Mouse (Mus musculus): ENCODE data around the gene Cyp11a1. TPM values are rescaled to one million over a fixed set of nuclear protein-coding genes. Genes with fewer than 3 reads are reported as not detected.

Cyp11a1 gene
- total and polyA plus RNA-seq, 2 experiments from 2014 or later, result 0.22 to 1.3 TPM

DNA sequence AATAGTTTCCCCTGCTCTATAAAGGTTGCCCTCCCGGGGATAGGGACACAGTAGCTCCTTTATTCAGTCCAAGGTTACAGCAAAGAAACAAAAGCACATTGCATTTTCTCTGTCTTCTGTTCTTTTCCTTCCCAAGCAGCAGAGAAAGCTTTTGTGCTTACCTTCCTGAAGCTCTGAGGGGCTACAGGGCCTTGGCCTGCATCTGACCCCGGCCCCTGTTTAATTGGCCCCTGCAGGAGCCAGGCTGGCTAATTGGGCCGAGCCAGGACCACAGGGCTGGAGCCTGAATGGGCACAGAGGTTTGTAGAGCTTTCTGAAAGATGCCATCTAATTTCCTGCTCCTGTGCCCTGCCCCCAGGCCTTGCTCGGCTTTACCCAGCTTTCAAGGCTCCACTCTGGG, 34.8 kb downstream of the Cyp11a1 start:
- WGBS, result 32% methylated on average over 4 of the region's 4 CpGs
- peaks cover 21% of the 10 kb centered on the region for H3K4me1 ChIP-seq (ENCODE audit: insufficient read depth, low read length)
- no peak overlapping the region for H3K27ac ChIP-seq (ENCODE audit: low read depth, low read length)
- no peaks in the 10 kb centered on the region for H3K36me3 ChIP-seq (ENCODE audit: insufficient read depth, low read length)
- no peak overlapping the region for H3K4me2 ChIP-seq (ENCODE audit: low read depth, low read length, poor library complexity, severe bottlenecking)
- ATAC-seq (ENCODE audit: low FRiP score) (no peak), DNase-seq (ENCODE audit: low spot score) (no peak)
- no peaks in the 10 kb centered on the region for H3K27me3 ChIP-seq (ENCODE audit: insufficient read depth, low read length)
- no peaks in the 10 kb centered on the region for H3K9me3 ChIP-seq (ENCODE audit: low read length)
- TF ChIP-seq CTCF (IDR thresholded peaks at IDR 0.05), result no peak
- H3K4me3 ChIP-seq (ENCODE audit: low read depth, low read length), result no peak overlapping the region
- H3K9ac ChIP-seq (replicated peaks; ENCODE audit: low read length, poor library complexity, severe bottlenecking), result 0 out of 2 replicates have a peak overlapping the region, but pooled peaks have one; percentile 29

DNA sequence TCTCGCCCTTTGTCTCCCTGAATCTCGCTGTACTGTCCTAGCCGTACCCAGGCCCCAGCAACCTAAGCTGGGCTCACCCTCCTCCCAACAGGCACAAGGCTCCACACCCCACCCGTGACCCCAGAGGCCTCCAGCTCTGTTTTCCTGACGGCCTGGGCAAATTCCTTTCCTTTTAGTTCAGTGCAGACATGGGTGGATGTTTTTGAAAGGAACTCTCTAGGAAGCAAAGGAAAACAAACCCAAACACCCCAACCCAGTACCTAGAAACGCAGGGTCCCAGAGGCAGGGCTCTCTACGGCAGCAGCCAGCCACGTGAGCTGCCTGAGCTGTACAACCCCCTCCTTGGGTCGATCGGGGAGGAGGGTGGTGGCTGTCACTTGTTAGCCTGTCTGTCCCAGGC, 36.2 kb downstream of the Cyp11a1 start:
- no peak overlapping the region for H3K9ac ChIP-seq (replicated peaks; ENCODE audit: low read length, poor library complexity, severe bottlenecking)

DNA sequence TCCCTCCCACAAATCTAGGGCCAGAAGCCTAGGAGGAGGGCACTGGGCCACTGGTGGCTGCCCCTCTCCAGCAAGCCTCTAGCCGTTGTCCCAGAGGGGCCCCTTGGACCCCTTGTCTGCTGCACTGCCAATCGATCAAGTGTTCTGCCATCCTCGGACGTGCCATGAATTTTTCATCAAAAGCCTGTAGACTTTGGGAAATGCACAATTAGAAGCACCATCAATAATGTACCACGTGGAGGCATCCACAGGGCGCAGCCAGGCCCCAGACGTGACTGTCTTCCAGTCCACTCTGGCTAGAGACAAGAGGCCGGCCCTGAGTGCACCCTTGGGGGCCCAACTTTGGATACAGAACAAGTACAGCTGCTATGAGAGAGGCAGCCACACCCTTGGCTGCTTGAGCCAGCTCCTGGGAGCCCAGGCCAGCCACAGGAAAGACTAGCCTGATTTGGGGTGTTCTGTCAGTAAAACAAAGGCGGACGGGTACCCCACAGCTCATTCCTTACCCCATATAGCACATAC, 37.3 kb downstream of the Cyp11a1 start:
- Histone ChIP-seq H3K4me1 (ENCODE audit: insufficient read depth, low read length) (peaks cover 22% of the 10 kb centered on the region), H3K36me3 (ENCODE audit: insufficient read depth, low read length) (no peaks in the 10 kb centered on the region), H3K27me3 (ENCODE audit: insufficient read depth, low read length) (no peaks in the 10 kb centered on the region), H3K4me3 (ENCODE audit: low read depth, low read length) (no peak overlapping the region), H3K9me3 (ENCODE audit: low read length) (no peaks in the 10 kb centered on the region), H3K4me2 (ENCODE audit: low read depth, low read length, poor library complexity, severe bottlenecking) (no peak overlapping the region), H3K9ac (replicated peaks; ENCODE audit: low read length, poor library complexity, severe bottlenecking) (no peak overlapping the region), H3K27ac (ENCODE audit: low read depth, low read length) (no peak overlapping the region)
- 58% methylated on average over 10 of the region's 10 CpGs for WGBS
- DNase-seq (ENCODE audit: low spot score) (peak; percentile 32), ATAC-seq (ENCODE audit: low FRiP score) (no peak)
- no peak for TF ChIP-seq CTCF (IDR thresholded peaks at IDR 0.05)

More for the DNA sequence above, 36.2 kb downstream of the Cyp11a1 start:
- no peak for DNase-seq (ENCODE audit: low spot score)
- no peak for TF ChIP-seq CTCF (IDR thresholded peaks at IDR 0.05)
- Histone ChIP-seq H3K4me1 (ENCODE audit: insufficient read depth, low read length) (peaks cover 21% of the 10 kb centered on the region), H3K4me2 (ENCODE audit: low read depth, low read length, poor library complexity, severe bottlenecking) (no peak overlapping the region), H3K4me3 (ENCODE audit: low read depth, low read length) (no peak overlapping the region), H3K27ac (ENCODE audit: low read depth, low read length) (no peak overlapping the region), H3K36me3 (ENCODE audit: insufficient read depth, low read length) (no peaks in the 10 kb centered on the region), H3K9me3 (ENCODE audit: low read length) (no peaks in the 10 kb centered on the region), H3K27me3 (ENCODE audit: insufficient read depth, low read length) (no peaks in the 10 kb centered on the region)
- no peak for ATAC-seq (ENCODE audit: low FRiP score)
- WGBS, result 24% methylated on average over 10 of the region's 10 CpGs

DNA sequence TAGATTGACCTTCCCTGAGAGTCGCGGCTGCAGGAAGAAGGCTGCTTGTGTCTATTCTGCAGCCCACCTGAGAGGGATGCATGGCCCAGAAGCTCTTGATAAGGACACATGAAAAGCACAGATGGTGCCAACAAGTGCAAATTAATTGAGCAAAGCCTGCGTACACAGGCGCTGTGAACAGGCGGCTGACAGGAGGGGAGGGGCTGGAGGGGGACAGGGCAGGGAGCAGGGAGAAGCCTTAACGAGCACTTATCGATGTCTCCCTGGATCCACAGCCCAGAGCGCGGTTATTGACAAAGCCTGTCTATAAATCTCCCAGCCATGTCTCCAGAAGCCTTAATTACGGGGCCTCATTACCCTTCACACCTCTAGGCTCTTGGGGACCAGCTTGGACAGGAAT, 38.6 kb downstream of the Cyp11a1 start:
- H3K27ac ChIP-seq (ENCODE audit: low read depth, low read length), result no peak overlapping the region
- WGBS, result 28% methylated on average over 10 of the region's 10 CpGs
- no peaks in the 10 kb centered on the region for H3K9me3 ChIP-seq (ENCODE audit: low read length)
- no peak for ATAC-seq (ENCODE audit: low FRiP score)
- no peaks in the 10 kb centered on the region for H3K36me3 ChIP-seq (ENCODE audit: insufficient read depth, low read length)
- no peak for TF ChIP-seq CTCF (IDR thresholded peaks at IDR 0.05)
- H3K4me2 ChIP-seq (ENCODE audit: low read depth, low read length, poor library complexity, severe bottlenecking), result no peak overlapping the region
- H3K9ac ChIP-seq (replicated peaks; ENCODE audit: low read length, poor library complexity, severe bottlenecking), result peak overlapping the region; percentile 33; the same call in 1 of the 2 replicates
- H3K4me3 ChIP-seq (ENCODE audit: low read depth, low read length), result no peak overlapping the region
- no peaks in the 10 kb centered on the region for H3K27me3 ChIP-seq (ENCODE audit: insufficient read depth, low read length)
- H3K4me1 ChIP-seq (ENCODE audit: insufficient read depth, low read length), result peaks cover 25% of the 10 kb centered on the region
- DNase-seq (ENCODE audit: low spot score), result peak; percentile 60

DNA sequence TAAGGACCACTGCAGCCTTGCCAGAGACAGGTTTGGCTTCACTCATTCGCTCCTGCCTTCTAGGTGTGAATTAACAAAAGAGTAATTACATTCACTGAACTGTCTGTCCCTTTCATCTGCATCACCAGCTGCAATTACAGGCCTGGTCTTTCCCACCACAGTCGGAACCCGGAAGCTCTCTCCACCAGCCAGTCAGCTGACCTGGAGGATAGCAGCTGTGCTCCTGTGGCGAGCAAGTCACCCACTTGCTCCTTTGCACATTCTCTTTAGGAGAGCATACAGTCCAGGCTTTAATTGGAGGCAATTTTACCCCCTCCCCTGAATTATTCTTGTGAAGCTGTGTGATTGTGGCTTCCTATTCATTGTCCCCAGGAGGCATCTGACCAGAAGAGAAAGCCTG, 39.4 kb downstream of the Cyp11a1 start:
- no peak overlapping the region for H3K4me2 ChIP-seq (ENCODE audit: low read depth, low read length, poor library complexity, severe bottlenecking)
- no peak for ATAC-seq (ENCODE audit: low FRiP score)
- WGBS, result 29% methylated on average over 4 of the region's 4 CpGs
- H3K4me3 ChIP-seq (ENCODE audit: low read depth, low read length), result no peak overlapping the region
- DNase-seq (ENCODE audit: low spot score), result peak; percentile 22
- H3K9me3 ChIP-seq (ENCODE audit: low read length), result no peaks in the 10 kb centered on the region
- 0 out of 2 replicates have a peak overlapping the region, but pooled peaks have one; percentile 8 for H3K9ac ChIP-seq (replicated peaks; ENCODE audit: low read length, poor library complexity, severe bottlenecking)
- peaks cover 27% of the 10 kb centered on the region for H3K4me1 ChIP-seq (ENCODE audit: insufficient read depth, low read length)
- H3K27ac ChIP-seq (ENCODE audit: low read depth, low read length), result no peak overlapping the region
- H3K36me3 ChIP-seq (ENCODE audit: insufficient read depth, low read length), result no peaks in the 10 kb centered on the region
- no peak for TF ChIP-seq CTCF (IDR thresholded peaks at IDR 0.05)
- H3K27me3 ChIP-seq (ENCODE audit: insufficient read depth, low read length), result no peaks in the 10 kb centered on the region

DNA sequence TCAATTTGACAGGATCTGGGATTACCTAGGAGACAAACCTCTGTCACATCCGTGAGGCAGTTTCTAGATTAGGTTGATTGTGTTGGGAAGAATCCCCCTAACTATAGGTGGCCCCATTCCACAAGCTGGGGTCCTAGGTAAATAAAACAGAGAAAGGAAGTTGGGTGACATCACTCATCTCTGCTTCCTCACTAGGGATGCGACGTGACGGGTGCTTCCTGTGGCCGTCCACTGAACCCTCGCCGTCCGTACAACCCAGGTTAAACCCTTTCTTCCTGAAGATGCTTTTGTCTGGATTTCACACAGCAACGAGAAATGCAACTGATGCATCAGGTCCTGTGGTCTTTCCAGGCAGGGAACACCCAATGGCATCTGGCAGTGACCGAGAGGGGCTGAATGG, 40.9 kb downstream of the Cyp11a1 start:
- WGBS, result 82% methylated on average over 10 of the region's 10 CpGs
- TF ChIP-seq CTCF (IDR thresholded peaks at IDR 0.05), result no peak

More for the DNA sequence above, 40.9 kb downstream of the Cyp11a1 start:
- H3K9me3 ChIP-seq (ENCODE audit: low read length), result no peaks in the 10 kb centered on the region
- H3K4me1 ChIP-seq (ENCODE audit: insufficient read depth, low read length), result peaks cover 17% of the 10 kb centered on the region
- H3K36me3 ChIP-seq (ENCODE audit: insufficient read depth, low read length), result no peaks in the 10 kb centered on the region
- no peak overlapping the region for H3K4me3 ChIP-seq (ENCODE audit: low read depth, low read length)
- H3K9ac ChIP-seq (replicated peaks; ENCODE audit: low read length, poor library complexity, severe bottlenecking), result no peak overlapping the region
- H3K27me3 ChIP-seq (ENCODE audit: insufficient read depth, low read length), result no peaks in the 10 kb centered on the region
- no peak for ATAC-seq (ENCODE audit: low FRiP score)
- H3K27ac ChIP-seq (ENCODE audit: low read depth, low read length), result no peak overlapping the region
- DNase-seq (ENCODE audit: low spot score), result no peak
- no peak overlapping the region for H3K4me2 ChIP-seq (ENCODE audit: low read depth, low read length, poor library complexity, severe bottlenecking)

Data from midbrain, postnatal 0 days (tissue).